Mouse (Mus musculus) liver, embryonic 18 days (tissue): ENCODE data around the gene Ifnk. TPM values are rescaled to one million over a fixed set of nuclear protein-coding genes. Genes with fewer than 3 reads are reported as not detected.

ENCODE experiments used
- polyA plus RNA-seq: library from polyadenylated mRNA; depleted of rRNA; stranded (reverse); fragments of >200 nt; gene quantifications from 2 replicates; pipeline ENCODE4 v1.2.3, GENCODE M21; 2012; rRNA removed

Gene Ifnk
- polyA plus RNA-seq: 0.05 TPM in 1 of 2 replicates, not detected in the other

GRCm38 (mm10) chr4:35151756-35152155 lies at the start of gene Ifnk:
Ifnk (plus strand) TSS chr4:35152056.

GRCm38 (mm10) chr4:35156751-35157611 lies 5.1 kb downstream of the Ifnk start, which contains the start of gene Mob3b:
Mob3b (minus strand) TSS chr4:35157484.

Other genes starting within 250 kb of the Ifnk start
- 4.3 and 5.0 TPM in 2 replicates for gene Mob3b, start 5.4 kb downstream of the Ifnk start, polyA plus RNA-seq
- gene C9orf72, start 74.1 kb downstream of the Ifnk start, polyA plus RNA-seq: 5.6 and 6.1 TPM in 2 replicates